Mouse (Mus musculus): ENCODE results near the gene BC049352.

DNA sequence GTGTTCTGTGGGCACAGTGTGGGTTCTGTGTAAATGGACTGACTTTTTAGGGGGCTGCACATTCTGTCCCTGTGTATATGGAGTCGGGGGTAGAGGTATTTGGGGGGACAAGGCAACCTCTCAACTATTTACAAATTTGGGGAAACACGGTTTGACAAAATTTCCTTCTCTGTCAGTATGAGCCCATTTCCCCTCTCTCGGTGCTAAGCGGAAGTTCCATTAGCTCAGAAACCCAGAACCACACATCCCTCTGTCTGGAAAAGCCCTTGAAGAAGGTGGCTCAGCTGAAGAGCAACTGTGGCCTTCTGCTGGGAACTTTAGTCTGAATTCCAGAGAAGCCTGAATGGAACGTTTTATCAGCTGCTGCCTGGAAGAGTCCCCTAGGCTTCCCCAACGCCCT lies 70.6 kb downstream of the BC049352 start:
- TF ChIP-seq CTCF (IDR thresholded peaks at IDR 0.05; ENCODE audit: insufficient read depth, low read length) (no peak), POLR2A (IDR thresholded peaks at IDR 0.05; ENCODE audit: borderline replicate concordance, extremely low read depth, low read depth, low read length) (no peak)
